Mouse (Mus musculus): ENCODE results near the gene Plekhg3. TPM values are rescaled to one million over a fixed set of nuclear protein-coding genes. Genes with fewer than 3 reads are reported as not detected.

The Plekhg3 gene
- total RNA-seq, 4 experiments from 2014 or later = 23.4 to 28.6 (median 24.9) TPM

- DNase-seq (ENCODE audit: low spot score in 2 of 2) = no peak
Observed at GRCm38 (mm10) chr12:76583454-76583853, 52.8 kb downstream of the Plekhg3 start.

GRCm38 (mm10) chr12:76585028-76585427 lies 54.3 kb downstream of the Plekhg3 start:
- DNase-seq (ENCODE audit: low spot score in 2 of 2) = no peak

DNA sequence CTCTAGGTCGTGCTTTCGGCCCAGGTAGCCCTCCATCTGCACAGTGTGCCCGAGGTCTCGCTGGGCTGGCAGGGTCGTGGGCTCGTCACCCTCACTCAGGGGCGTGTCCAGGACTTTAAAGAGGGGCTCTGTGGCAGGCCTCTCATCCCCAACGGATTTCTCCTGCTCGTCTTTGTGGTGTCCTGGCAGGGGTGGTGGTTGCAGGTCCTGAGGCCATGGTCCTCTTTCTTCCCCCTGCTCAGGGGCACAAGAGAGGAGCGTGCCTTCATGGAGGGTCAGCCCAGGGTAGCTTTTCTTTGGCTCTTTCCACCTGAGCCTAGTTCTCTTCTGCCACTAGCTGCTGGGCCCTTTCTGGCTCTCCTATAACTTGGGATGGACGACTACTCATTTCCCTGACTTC lies 56.7 kb downstream of the Plekhg3 start:
- DNase-seq (ENCODE audit: low spot score in 2 of 2) = no peak

- DNase-seq (ENCODE audit: low spot score in 2 of 2) = no peak
Observed at GRCm38 (mm10) chr12:76589531-76589930, 58.8 kb downstream of the Plekhg3 start.

DNA sequence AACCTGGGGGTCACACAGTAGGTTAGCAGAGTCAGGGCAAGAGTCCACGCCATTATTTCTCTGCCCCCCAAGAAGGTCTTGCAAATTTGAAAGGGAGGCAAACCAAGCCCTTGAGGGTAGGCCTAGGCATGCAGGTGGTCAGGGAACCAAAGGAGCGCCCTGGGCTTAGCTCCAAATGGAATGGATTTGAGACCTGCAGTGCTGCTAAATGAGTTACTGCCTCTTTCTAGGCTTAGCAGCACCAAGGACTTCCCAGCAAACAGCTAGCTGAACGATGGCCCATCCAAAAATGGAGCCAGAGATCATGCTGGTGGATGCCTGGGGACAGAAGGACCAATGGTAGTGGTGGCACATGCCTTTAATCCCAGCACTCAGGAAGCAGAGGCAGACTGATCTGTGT lies 60.3 kb downstream of the Plekhg3 start:
- no peak for DNase-seq (ENCODE audit: low spot score in 2 of 2)

- peak in 1 of 2 experiments; percentile 59 for DNase-seq (ENCODE audit: low spot score in 2 of 2)
Observed at GRCm38 (mm10) chr12:76592213-76592612, 61.5 kb downstream of the Plekhg3 start.

GRCm38 (mm10) chr12:76593254-76593653 lies 62.6 kb downstream of the Plekhg3 start:
- no peak for DNase-seq (ENCODE audit: low spot score in 2 of 2)

DNA sequence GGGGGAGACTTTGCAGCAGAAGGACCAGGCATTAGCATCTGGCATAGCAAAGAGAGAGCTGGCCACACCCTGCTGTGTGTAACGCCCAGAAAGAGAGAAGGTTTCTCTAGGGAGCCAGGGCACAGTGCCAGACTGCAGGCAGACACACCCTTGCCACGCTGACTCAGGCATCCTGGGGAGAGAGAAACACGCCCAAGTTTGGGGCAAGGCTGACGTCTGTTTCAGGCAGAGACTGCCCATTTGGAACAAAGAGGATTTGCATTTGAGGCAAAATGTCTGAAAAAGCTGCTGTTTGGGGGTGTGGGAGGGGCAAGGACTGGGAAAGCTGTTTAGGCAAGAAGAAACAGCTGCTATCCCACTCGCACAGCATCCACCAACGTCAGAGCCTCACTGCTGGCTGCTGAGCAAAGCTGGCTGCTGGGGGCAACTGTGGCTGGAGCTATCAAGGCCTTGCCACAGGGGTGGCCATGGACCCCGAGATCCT lies 63.2 kb downstream of the Plekhg3 start:
- DNase-seq (ENCODE audit: low spot score in 2 of 2) = peak; percentile 71 to 76

DNA sequence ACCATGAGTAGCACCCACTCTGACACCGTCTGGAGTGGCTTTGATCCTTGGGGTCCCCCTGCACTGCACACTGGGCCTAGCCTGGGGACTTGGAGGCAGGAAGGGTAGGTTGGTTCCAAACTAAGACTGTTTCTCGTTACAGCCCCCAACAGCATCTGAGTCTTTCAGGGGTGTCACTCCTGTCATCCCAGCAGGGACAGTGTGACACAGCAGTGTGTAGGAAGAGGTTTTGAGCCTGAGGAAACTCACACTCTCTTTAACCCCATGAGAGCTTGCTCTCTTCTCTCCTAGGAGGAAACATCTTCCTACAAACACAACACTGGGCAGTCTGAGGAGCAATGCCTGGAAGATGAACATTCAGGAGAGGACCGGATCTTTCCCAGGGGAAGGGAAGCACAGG lies 63.9 kb downstream of the Plekhg3 start:
- no peak for DNase-seq (ENCODE audit: low spot score in 2 of 2)

DNA sequence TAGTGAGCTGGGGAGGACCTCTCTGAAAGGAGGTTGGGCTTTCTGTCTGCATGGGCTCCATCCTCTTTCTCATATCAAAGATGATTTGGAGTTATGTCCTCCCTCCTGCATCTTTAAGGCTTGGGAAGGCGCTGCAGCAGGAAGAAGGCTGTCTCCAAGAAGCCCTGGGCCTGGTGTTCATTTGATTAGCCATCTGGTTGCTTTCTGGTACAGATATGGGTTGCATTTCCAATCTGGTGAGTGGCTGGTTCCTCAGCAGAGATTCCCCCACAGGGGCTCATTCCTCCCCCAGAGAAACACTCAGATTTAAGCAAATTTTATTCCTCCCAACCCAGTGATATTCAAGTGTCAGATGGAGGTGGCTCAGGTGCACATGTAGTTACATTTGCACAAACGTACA lies 65.1 kb downstream of the Plekhg3 start:
- peak; percentile 64 to 65 for DNase-seq (ENCODE audit: low spot score in 2 of 2)

DNA sequence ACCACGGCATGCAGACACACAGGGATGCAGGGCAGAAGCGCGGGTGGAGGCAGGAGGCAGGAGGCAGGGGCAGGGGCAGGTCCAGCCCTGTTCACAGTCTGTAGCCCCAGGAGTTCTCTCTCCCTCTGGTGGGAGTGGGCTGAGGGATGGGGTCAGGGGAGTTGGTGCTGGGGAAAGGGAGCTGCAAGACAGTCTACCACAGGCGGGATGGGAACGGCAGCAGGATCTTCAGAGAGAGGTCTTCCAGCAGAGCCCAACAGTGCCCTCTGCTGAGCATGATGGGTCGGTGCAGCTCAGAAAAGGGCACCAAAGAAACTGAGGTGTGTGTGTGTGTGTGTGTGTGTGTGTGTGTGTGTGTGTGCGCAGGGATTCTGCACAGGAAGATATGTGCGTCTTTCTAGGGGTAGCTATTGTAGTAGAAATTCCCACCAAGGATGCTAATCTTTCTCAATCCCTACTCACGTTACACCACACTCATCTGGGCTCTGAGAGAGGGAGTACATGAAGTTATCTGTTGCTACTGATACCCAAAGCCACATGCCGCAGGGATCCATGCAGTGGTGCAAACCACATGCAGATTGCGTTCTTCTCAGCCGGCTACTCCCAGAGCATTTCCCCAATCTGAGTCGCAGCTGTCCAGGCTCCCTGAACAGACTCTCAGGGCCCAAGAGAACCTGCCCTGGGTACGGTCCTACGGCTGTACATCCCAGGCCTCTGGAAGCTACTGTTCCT lies 65.8 kb downstream of the Plekhg3 start:
- DNase-seq (ENCODE audit: low spot score in 2 of 2) = peak; percentile 65 to 81

DNA sequence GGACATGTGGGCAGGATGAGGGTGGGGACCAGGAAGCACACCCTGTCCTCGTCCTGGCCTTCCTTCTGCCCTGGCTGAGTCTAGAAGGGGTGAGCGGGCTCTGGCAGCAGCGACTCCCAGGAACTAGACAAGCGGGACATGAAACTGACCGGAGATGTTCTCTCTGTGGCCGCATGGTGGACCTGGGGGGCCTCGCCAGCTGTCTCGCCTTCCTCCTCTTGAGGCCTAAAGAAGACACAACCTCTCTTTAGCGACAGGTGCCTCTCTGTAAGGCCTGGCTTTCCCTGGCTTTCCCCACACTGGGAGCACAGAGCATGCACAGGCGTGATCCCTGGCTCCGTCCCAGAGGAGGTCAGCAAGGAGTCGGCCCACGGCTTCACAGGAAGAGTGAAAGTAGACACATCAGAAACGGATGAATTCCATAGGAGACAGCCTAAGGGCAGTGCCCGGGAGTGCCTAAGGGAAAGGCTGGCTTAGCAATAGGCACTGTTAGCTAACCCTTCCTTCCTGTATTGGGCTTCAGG lies 66.9 kb downstream of the Plekhg3 start:
- DNase-seq (ENCODE audit: low spot score in 2 of 2) = no peak

- no peak for DNase-seq (ENCODE audit: low spot score in 2 of 2)
Observed at GRCm38 (mm10) chr12:76598196-76598928, 67.7 kb downstream of the Plekhg3 start.

GRCm38 (mm10) chr12:76603779-76604178 lies 73.1 kb downstream of the Plekhg3 start:
- DNase-seq (ENCODE audit: low spot score in 2 of 2) = no peak

DNA sequence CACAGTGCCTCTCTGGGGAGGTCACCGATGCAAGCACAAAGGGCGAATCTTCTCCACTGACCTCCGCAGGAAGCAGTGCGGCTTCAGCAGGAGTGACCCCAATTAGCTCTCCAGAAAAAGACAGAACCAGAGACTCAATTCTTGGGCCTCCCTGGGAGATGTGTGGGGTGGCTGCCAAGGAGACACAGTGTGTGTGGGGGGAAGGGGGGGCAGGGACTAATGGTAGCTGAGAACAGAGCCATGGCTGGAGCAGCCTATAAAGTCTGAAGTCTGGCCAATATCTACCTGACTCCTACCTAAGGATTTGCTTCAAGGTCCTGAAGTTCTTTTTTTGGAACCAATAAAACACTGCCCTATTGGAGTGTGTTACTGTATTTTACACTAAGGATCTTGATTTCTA lies 73.9 kb downstream of the Plekhg3 start:
- DNase-seq (ENCODE audit: low spot score in 2 of 2) = no peak

GRCm38 (mm10) chr12:76605837-76606236 lies 75.1 kb downstream of the Plekhg3 start:
- no peak for DNase-seq (ENCODE audit: low spot score in 2 of 2)

DNA sequence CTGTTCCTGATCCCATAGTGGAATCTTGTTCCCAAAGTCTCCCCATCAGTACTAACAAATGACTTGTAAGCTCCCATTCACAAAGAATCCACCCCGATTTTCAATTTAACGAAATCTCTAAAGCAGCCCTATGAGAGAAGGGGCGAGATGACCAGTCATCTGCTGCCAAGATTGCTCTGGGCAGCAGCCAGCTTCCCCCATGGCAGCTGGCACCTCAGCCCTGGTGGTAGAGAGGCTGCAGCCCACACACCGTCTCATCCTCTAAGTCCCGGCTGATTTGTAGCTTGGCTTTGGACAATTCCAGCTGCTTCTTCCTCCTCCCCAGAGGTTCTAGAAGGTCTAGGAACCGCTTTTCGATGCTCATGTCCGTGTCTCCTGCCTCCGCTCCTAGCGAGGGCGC lies 77.5 kb downstream of the Plekhg3 start:
- no peak for DNase-seq (ENCODE audit: low spot score in 2 of 2)

- no peak for DNase-seq (ENCODE audit: low spot score in 2 of 2)
Observed at GRCm38 (mm10) chr12:76608997-76609565, 78.4 kb downstream of the Plekhg3 start.

- no peak for DNase-seq (ENCODE audit: low spot score in 2 of 2)
Observed at GRCm38 (mm10) chr12:76612621-76613020, 81.9 kb downstream of the Plekhg3 start.

GRCm38 (mm10) chr12:76614868-76615579 lies 84.3 kb downstream of the Plekhg3 start:
- DNase-seq (ENCODE audit: low spot score in 2 of 2) = no peak

DNA sequence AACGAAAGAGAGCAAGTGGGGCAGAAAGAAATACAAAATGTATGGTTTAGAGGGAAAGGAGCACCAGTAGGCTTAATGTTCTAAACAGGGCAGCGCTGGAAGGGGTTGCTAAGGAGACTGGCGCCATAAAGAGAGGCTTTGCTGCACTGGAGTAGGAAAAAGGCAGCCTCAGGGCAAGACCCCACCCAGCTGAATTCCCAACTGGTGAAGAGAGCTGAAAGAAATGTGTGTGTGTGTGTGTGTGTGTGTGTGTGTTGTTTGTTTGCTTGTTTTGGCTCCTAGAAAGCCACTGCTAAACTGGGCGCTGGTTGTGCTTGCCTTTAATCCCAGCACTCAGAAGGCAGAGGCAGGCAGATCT lies 84.9 kb downstream of the Plekhg3 start:
- DNase-seq (ENCODE audit: low spot score in 2 of 2) = no peak

GRCm38 (mm10) chr12:76618175-76618574 lies 87.5 kb downstream of the Plekhg3 start:
- no peak for DNase-seq (ENCODE audit: low spot score in 2 of 2)
